Mouse (Mus musculus) thymus, postnatal 14 days (tissue): ENCODE data around the gene P3h3.
"Not testable (repeated sequence)": the region's sequence is repeated elsewhere in the genome, so short reads cannot be mapped to it uniquely, and the experiment has no call there.

Experiments used
- DNase-seq: peaks from one replicate; pipeline ENCODE4 v3.0.0; 2021

P3h3 gene

GRCm38 (mm10) chr6:124856916-124857839 lies at the start of gene P3h3:
TSS of gene P3h3 (minus strand) at chr6:124857752.
- DNase-seq, result peak; percentile 87

- DNase-seq, result no peak
Measured at GRCm38 (mm10) chr6:124904991-124905860, 47.7 kb upstream of the P3h3 start.

GRCm38 (mm10) chr6:124904161-124904981 lies 46.8 kb upstream of the P3h3 start:
- peak; percentile 75 for DNase-seq

GRCm38 (mm10) chr6:124903580-124904151 lies 46.1 kb upstream of the P3h3 start:
- peak; percentile 99 for DNase-seq

GRCm38 (mm10) chr6:124901851-124902250 lies 44.3 kb upstream of the P3h3 start:
- peak; percentile 50 for DNase-seq

GRCm38 (mm10) chr6:124900801-124901480 lies 43.4 kb upstream of the P3h3 start:
- peak; percentile 55 for DNase-seq

GRCm38 (mm10) chr6:124900056-124900800 lies 42.7 kb upstream of the P3h3 start:
- DNase-seq, result peak; percentile 92

GRCm38 (mm10) chr6:124898359-124898758 lies 40.8 kb upstream of the P3h3 start:
- DNase-seq, result peak; percentile 54

- DNase-seq, result not testable (repeated sequence)
Measured at GRCm38 (mm10) chr6:124894113-124894512, 36.6 kb upstream of the P3h3 start.

- peak; percentile 31 for DNase-seq
Measured at GRCm38 (mm10) chr6:124890997-124891396, 33.4 kb upstream of the P3h3 start.

- DNase-seq, result peak; percentile 60
Measured at GRCm38 (mm10) chr6:124888555-124889125, 31.1 kb upstream of the P3h3 start.

GRCm38 (mm10) chr6:124887986-124888385 lies 30.4 kb upstream of the P3h3 start, which contains the start of gene Cd4:
TSS of gene Cd4 (minus strand) at chr6:124888221.
- peak; percentile 73 for DNase-seq

GRCm38 (mm10) chr6:124885956-124886381 lies 28.4 kb upstream of the P3h3 start:
- DNase-seq, result peak; percentile 71

- DNase-seq, result peak; percentile 87
Measured at GRCm38 (mm10) chr6:124884714-124885500, 27.4 kb upstream of the P3h3 start.

GRCm38 (mm10) chr6:124883351-124883750 lies 25.8 kb upstream of the P3h3 start:
- no peak for DNase-seq

- DNase-seq, result no peak
Measured at GRCm38 (mm10) chr6:124881821-124882220, 24.3 kb upstream of the P3h3 start.

GRCm38 (mm10) chr6:124879390-124879789 lies 21.8 kb upstream of the P3h3 start:
- DNase-seq, result peak; percentile 84

GRCm38 (mm10) chr6:124874348-124874747 lies 16.8 kb upstream of the P3h3 start:
- no peak for DNase-seq

- DNase-seq, result peak; percentile 28
Measured at GRCm38 (mm10) chr6:124866560-124866959, 9.0 kb upstream of the P3h3 start.
